Mouse (Mus musculus) layer of hippocampus, adult 2 months (tissue): ENCODE measurements around the gene Tmem63c. TPM values are rescaled to one million over a fixed set of nuclear protein-coding genes. Genes with fewer than 3 reads are reported as not detected.

Experiments used
- DNase-seq, 2 experiments: peaks; one replicate each; pipeline ENCODE4 v3.0.0; 2022; ENCODE audit warnings: low spot score in 2 of 2
- H3K27ac ChIP-seq: fragments of 200-600 bp; 2 replicates; pipeline ENCODE4 v1.8.1; 2022
- H3K4me3 ChIP-seq: fragments of 200-600 bp; 2 replicates; pipeline ENCODE4 v1.8.1; 2022; ENCODE audit warnings: mild to moderate bottlenecking
- CTCF ChIP-seq: fragments of 200-600 bp; conservative IDR thresholded peaks from 2 replicates; pipeline ENCODE4 v1.8.1; 2022; ENCODE audit warnings: antibody characterized with exemption, mild to moderate bottlenecking, moderate library complexity
- microRNA-seq, 2 experiments: library from miRNA; unstranded; fragments of <30 nt; microRNA quantifications; one replicate each; pipeline ENCODE4 v1.2.0; 2021
- total RNA-seq, 2 experiments: library from RNA; stranded (reverse); gene quantifications; 2 replicates each; pipeline ENCODE4 v1.2.3; 2021

The Tmem63c gene
- total RNA-seq, 2 experiments from 2014 or later: 38.1 to 39.3 TPM

- DNase-seq: no peak
- Histone ChIP-seq H3K4me3 (no peak overlapping the region), H3K27ac (no peak overlapping the region)
- TF ChIP-seq CTCF: no peak
Observed at GRCm38 (mm10) chr12:87132210-87132609, 111.1 kb downstream of the Tmem63c start.

GRCm38 (mm10) chr12:87132784-87133183 is 111.6 kb downstream of the Tmem63c start:
- Histone ChIP-seq H3K4me3 (no peak overlapping the region), H3K27ac (no peak overlapping the region)
- no peak for TF ChIP-seq CTCF
- DNase-seq: no peak

GRCm38 (mm10) chr12:87137439-87138341 is 116.5 kb downstream of the Tmem63c start:
- TF ChIP-seq CTCF: no peak
- H3K27ac ChIP-seq: no peak overlapping the region
- no peak for DNase-seq
- no peak overlapping the region for H3K4me3 ChIP-seq

GRCm38 (mm10) chr12:87138342-87138701 is 117.2 kb downstream of the Tmem63c start:
- TF ChIP-seq CTCF: no peak
- no peak for DNase-seq
- Histone ChIP-seq H3K4me3 (no peak overlapping the region), H3K27ac (no peak overlapping the region)

- no peak for DNase-seq
- Histone ChIP-seq H3K4me3 (no peak overlapping the region), H3K27ac (no peak overlapping the region)
- TF ChIP-seq CTCF: no peak
Observed at GRCm38 (mm10) chr12:87138768-87139167, 117.6 kb downstream of the Tmem63c start.

Small RNA genes lying within 50 kb of the gene (microRNA-seq; reads per million reads assigned to microRNA genes)
- 0 reads per million in 2 experiments for gene Gm25847

Other genes starting within 250 kb of the Tmem63c start
- gene Irf2bpl, start 136.5 kb upstream of the Tmem63c start, total RNA-seq: 10 to 100 TPM; 69.8 to 70.2 TPM
- 10 to 100 TPM; 73.4 to 83.6 TPM for gene Cipc, start 74.3 kb upstream of the Tmem63c start, total RNA-seq
- gene Zdhhc22, start 30.9 kb upstream of the Tmem63c start, total RNA-seq: 1 to 10 TPM; 8.6 to 9.0 TPM
- gene Ngb, start 81.2 kb downstream of the Tmem63c start, total RNA-seq: 1 to 10 TPM; 1.9 to 2.5 TPM
- gene Gstz1, start 125.8 kb downstream of the Tmem63c start, total RNA-seq: 10 to 100 TPM; 48.7 to 50.9 TPM
- gene Pomt2, start 126.6 kb downstream of the Tmem63c start, total RNA-seq: 10 to 100 TPM; 16.4 to 16.5 TPM
- gene Samd15, start 178.4 kb downstream of the Tmem63c start, total RNA-seq: 1 to 10 TPM; 3.5 to 4.8 TPM
- gene Tmed8, start 179.1 kb downstream of the Tmem63c start, total RNA-seq: 10 to 100 TPM; 25.6 to 26.4 TPM
- 1 to 10 TPM; 1.7 to 2.0 TPM for gene Noxred1, start 217.4 kb downstream of the Tmem63c start, total RNA-seq
- 10 to 100 TPM; 58.2 to 64.0 TPM for gene Vipas39, start 244.9 kb downstream of the Tmem63c start, total RNA-seq
- gene Ahsa1, start 245.1 kb downstream of the Tmem63c start, total RNA-seq: 100 to 1,000 TPM; 174 to 176 TPM